Mouse (Mus musculus) neural tube, embryonic 15.5 days (tissue): Measurements from ENCODE around the gene Utp3. TPM values are rescaled to one million over a fixed set of nuclear protein-coding genes. Genes with fewer than 3 reads are reported as not detected.

Source experiments
- ATAC-seq: fragments of 200-750 bp; cut with Nextera tagmentation; 2 replicates; pipeline ENCODE4 v1.8.0; 2017; ENCODE audit warnings: mild to moderate bottlenecking, moderate TSS enrichment, moderate library complexity; ENCODE audit not compliant: low FRiP score
- H3K27ac ChIP-seq: fragments of 300-500 bp; sonication (generic); replicated peaks from 2 replicates; pipeline ENCODE4 v1.5.1; 2015; ENCODE audit warnings: mild to moderate bottlenecking, inconsistent platforms
- H3K27me3 ChIP-seq: fragments of 300-500 bp; sonication (generic); replicated peaks from 2 replicates; pipeline ENCODE4 v1.6.1; 2015; ENCODE audit warnings: inconsistent platforms
- H3K36me3 ChIP-seq: fragments of 300-500 bp; sonication (generic); 2 replicates; pipeline ENCODE4 v1.6.1; 2015; ENCODE audit warnings: inconsistent platforms
- H3K4me1 ChIP-seq: fragments of 300-500 bp; sonication (generic); 2 replicates; pipeline ENCODE4 v1.6.1; 2015; ENCODE audit warnings: inconsistent platforms
- H3K4me2 ChIP-seq: fragments of 300-500 bp; sonication (generic); 2 replicates; pipeline ENCODE4 v1.6.1; 2015; ENCODE audit warnings: inconsistent platforms, mild to moderate bottlenecking, moderate library complexity
- H3K4me3 ChIP-seq: fragments of 300-500 bp; sonication (generic); replicated peaks from 2 replicates; pipeline ENCODE4 v1.5.1; 2015; ENCODE audit warnings: mild to moderate bottlenecking, inconsistent platforms
- H3K9ac ChIP-seq: fragments of 300-500 bp; sonication (generic); replicated peaks from 2 replicates; pipeline ENCODE4 v1.6.1; 2015; ENCODE audit warnings: mild to moderate bottlenecking, inconsistent platforms
- H3K9me3 ChIP-seq: fragments of 300-500 bp; sonication (generic); replicated peaks from 2 replicates; pipeline ENCODE4 v1.6.1; 2016; ENCODE audit warnings: inconsistent platforms
- WGBS: fragments of 180-500 bp; shearing (Covaris S2); methylation state at CpG from one replicate; pipeline ENCODE4 v1.1.7; 2015; ENCODE audit warnings: mixed read lengths; 5-methylcytosine and 5-hydroxymethylcytosine counted together
- polyA plus RNA-seq: library from polyadenylated mRNA; unstranded; fragments of >200 nt; fragmentation: Nextera tagmentation; extraction: Ambion mirVana; gene quantifications from 2 replicates; pipeline ENCODE4 v1.2.1, GENCODE M21; 2015

Utp3 gene
- polyA plus RNA-seq, 1 experiment from 2014 or later, result 44.4 TPM

- ATAC-seq, result peak; percentile 31; the same call in 1 of the 2 replicates
- Histone ChIP-seq H3K36me3 (no peaks in the 10 kb centered on the region), H3K9me3 (no peaks in the 10 kb centered on the region), H3K27ac (no peak overlapping the region), H3K4me3 (no peak overlapping the region), H3K4me2 (no peak overlapping the region), H3K4me1 (0 out of 2 replicates have a peak, but pooled peaks cover 6% of the 10 kb centered on the region), H3K27me3 (no peaks in the 10 kb centered on the region), H3K9ac (no peak overlapping the region)
- WGBS, result 82% methylated on average over 5 of the region's 5 CpGs
Measured at GRCm38 (mm10) chr5:88595537-88596455, 41.5 kb downstream of the Utp3 start.

DNA sequence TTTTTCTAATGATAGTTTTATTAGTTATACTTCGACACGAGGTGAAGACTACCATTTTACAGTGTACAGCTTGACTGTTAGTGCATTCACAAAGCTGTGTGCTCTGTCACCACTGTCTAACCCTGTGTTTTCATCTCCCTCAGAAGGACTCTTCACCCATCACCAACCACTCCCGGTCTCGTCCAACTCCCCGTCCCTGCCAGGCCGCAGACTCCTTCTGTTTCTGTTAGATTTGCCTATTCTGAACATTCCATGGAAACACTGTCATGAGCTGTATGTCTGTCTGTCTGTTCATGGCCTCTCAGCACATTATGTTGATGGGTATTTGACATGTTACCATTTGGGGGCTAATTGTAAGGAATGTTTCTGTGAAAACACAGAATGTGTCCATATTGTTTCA lies 44.7 kb downstream of the Utp3 start:
- H3K27me3 ChIP-seq, result no peaks in the 10 kb centered on the region
- no peaks in the 10 kb centered on the region for H3K36me3 ChIP-seq
- H3K9me3 ChIP-seq, result no peaks in the 10 kb centered on the region
- WGBS, result 90% methylated on average over 6 of the region's 6 CpGs
- H3K9ac ChIP-seq, result no peak overlapping the region
- no peak for ATAC-seq
- H3K4me2 ChIP-seq, result no peak overlapping the region
- no peak overlapping the region for H3K4me3 ChIP-seq
- H3K4me1 ChIP-seq, result 0 out of 2 replicates have a peak, but pooled peaks cover 3% of the 10 kb centered on the region
- no peak overlapping the region for H3K27ac ChIP-seq

DNA sequence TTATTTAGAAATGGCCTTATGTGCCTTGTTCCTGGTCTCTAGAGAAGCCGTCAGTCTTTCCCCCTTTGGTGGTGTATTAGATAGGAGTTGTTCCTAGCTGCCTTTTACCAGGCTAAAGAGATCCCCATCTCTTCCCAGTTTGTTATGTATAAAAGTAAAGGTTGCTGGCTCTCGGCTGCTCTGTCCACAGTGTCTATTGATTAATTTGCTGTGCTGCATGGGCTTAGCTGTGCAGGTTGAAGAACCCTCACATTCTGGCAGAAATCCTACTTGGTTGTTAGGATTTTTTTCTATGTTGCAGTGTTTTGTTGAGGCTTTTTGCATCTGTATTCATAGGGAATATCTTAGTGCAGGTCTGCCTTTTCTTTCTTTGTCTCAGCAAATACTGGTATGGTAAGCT lies 47.8 kb downstream of the Utp3 start:
- ATAC-seq, result no peak
- 62% methylated on average over 2 of the region's 2 CpGs for WGBS
- H3K36me3 ChIP-seq, result peaks cover 7% of the 10 kb centered on the region; the same call in 1 of the 2 replicates
- no peak overlapping the region for H3K9ac ChIP-seq
- no peaks in the 10 kb centered on the region for H3K27me3 ChIP-seq
- no peak overlapping the region for H3K4me2 ChIP-seq
- H3K4me1 ChIP-seq, result no peaks in the 10 kb centered on the region
- no peak overlapping the region for H3K4me3 ChIP-seq
- no peak overlapping the region for H3K27ac ChIP-seq
- no peaks in the 10 kb centered on the region for H3K9me3 ChIP-seq

GRCm38 (mm10) chr5:88602713-88603112 lies 48.5 kb downstream of the Utp3 start:
- 75% methylated on average over 3 of the region's 3 CpGs for WGBS
- Histone ChIP-seq H3K9me3 (no peaks in the 10 kb centered on the region), H3K27me3 (no peaks in the 10 kb centered on the region), H3K4me1 (no peaks in the 10 kb centered on the region), H3K4me2 (no peak overlapping the region), H3K9ac (no peak overlapping the region), H3K27ac (no peak overlapping the region), H3K4me3 (no peak overlapping the region), H3K36me3 (peaks cover 7% of the 10 kb centered on the region; the same call in 1 of the 2 replicates)
- ATAC-seq, result no peak

- no peak overlapping the region for H3K4me3 ChIP-seq
- no peak overlapping the region for H3K27ac ChIP-seq
- no peak for ATAC-seq
- no peaks in the 10 kb centered on the region for H3K4me1 ChIP-seq
- peaks cover 7% of the 10 kb centered on the region; the same call in 1 of the 2 replicates for H3K36me3 ChIP-seq
- no peak overlapping the region for H3K9ac ChIP-seq
- no peaks in the 10 kb centered on the region for H3K27me3 ChIP-seq
- WGBS, result 94% methylated on average over 3 of the region's 3 CpGs
- no peaks in the 10 kb centered on the region for H3K9me3 ChIP-seq
- H3K4me2 ChIP-seq, result no peak overlapping the region
Measured at GRCm38 (mm10) chr5:88604046-88604445, 49.8 kb downstream of the Utp3 start.

DNA sequence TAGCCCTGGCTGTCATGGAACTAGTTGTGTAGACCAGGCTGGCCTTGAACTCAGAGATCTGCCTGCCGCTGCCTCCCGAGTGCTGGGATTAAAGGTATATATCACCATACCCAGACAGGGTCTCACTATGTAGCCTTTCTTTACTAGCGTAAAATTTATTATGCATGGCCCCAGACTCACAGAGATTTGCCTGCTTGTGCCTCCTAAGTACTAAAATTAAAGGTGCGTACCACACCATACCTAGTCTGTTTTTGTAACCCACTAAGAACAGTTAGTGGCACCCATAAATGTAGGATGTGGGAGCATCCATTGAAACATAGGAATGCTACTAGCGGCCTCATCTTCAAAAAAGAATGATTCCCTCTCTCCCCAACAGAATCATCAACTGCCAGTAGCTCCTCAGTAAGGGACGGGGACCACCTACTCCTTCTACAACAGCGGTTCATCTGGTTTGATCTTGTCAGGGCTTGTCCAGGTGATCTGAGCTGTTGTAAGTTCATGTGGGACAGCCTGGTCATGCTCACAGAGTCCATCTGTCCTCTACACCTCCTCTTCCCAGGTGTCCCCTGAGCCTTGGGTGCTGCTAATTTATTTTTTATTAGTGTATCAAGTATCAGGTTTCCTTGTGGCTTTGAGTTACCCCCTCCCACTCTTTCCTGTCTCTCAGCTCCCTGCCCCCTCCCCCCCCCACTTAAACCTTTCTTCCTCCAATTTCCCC lies 50.5 kb downstream of the Utp3 start:
- Histone ChIP-seq H3K4me1 (no peaks in the 10 kb centered on the region), H3K9me3 (no peaks in the 10 kb centered on the region), H3K27me3 (no peaks in the 10 kb centered on the region), H3K4me2 (no peak overlapping the region), H3K27ac (no peak overlapping the region), H3K36me3 (peaks cover 7% of the 10 kb centered on the region; the same call in 1 of the 2 replicates), H3K9ac (no peak overlapping the region), H3K4me3 (no peak overlapping the region)
- WGBS, result 94% methylated on average over 7 of the region's 7 CpGs
- ATAC-seq, result peak; percentile 53; the same call in 1 of the 2 replicates

Other genes with a start within 250 kb of the Utp3 start
- gene Prol1, start 237.2 kb upstream of the Utp3 start, polyA plus RNA-seq, result not detected in 2 replicates
- not detected in 2 replicates for gene Amtn, start 178.4 kb upstream of the Utp3 start, polyA plus RNA-seq
- not detected in 2 replicates for gene Ambn, start 98.5 kb upstream of the Utp3 start, polyA plus RNA-seq
- not detected in 2 replicates for gene Enam, start 66.5 kb upstream of the Utp3 start, polyA plus RNA-seq
- 0.26 and 0.33 TPM in 2 replicates for gene Jchain, start 26.6 kb upstream of the Utp3 start, polyA plus RNA-seq
- 201 and 259 TPM in 2 replicates for gene Rufy3, start 10.6 kb downstream of the Utp3 start, polyA plus RNA-seq
- 53.1 and 53.4 TPM in 2 replicates for gene Grsf1, start 121.7 kb downstream of the Utp3 start, polyA plus RNA-seq
- gene Mob1b, start 166.4 kb downstream of the Utp3 start, polyA plus RNA-seq, result 7.8 and 8.3 TPM in 2 replicates
- 41.8 and 50.2 TPM in 2 replicates for gene Dck, start 210.5 kb downstream of the Utp3 start, polyA plus RNA-seq